Mouse (Mus musculus): ENCODE results near the gene Pnpo. TPM values are rescaled to one million over a fixed set of nuclear protein-coding genes. Genes with fewer than 3 reads are reported as not detected.

Pnpo gene
- polyA plus RNA-seq (2015; fragmentation: Nextera tagmentation; extraction: Ambion mirVana) = 28.2 and 30.5 TPM in 2 replicates

GRCm38 (mm10) chr11:96943746-96944304 lies at the start of gene Pnpo:
Gene Pnpo, minus strand, starts transcription at chr11:96943986.
- WGBS = under 1% methylated on average over 29 of the region's 29 CpGs
- peak; percentile 93 for ATAC-seq (ENCODE audit: insufficient number of reproducible peaks, low FRiP score, low TSS enrichment, low read depth)
- no peaks in the 10 kb centered on the region for H3K27me3 ChIP-seq
- H3K27ac ChIP-seq (replicated peaks) = peak within 1 kb of the TSS; percentile 58
- H3K9ac ChIP-seq = peak within 1 kb of the TSS; percentile 41
- peak within 1 kb of the TSS; percentile 54 for H3K4me3 ChIP-seq (replicated peaks)
- 0 out of 2 replicates have a peak, but pooled peaks cover 1% of the 10 kb centered on the region for H3K36me3 ChIP-seq
- H3K9me3 ChIP-seq (replicated peaks) = no peaks in the 10 kb centered on the region
- peaks cover 34% of the 10 kb centered on the region for H3K4me1 ChIP-seq
- peak within 1 kb of the TSS; percentile 91 for H3K4me2 ChIP-seq (replicated peaks)

GRCm38 (mm10) chr11:96992722-96993311 lies 49.0 kb upstream of the Pnpo start:
- Histone ChIP-seq H3K27ac (replicated peaks) (no peak overlapping the region), H3K4me3 (replicated peaks) (no peak overlapping the region), H3K27me3 (peaks cover 26% of the 10 kb centered on the region), H3K4me1 (peaks cover 23% of the 10 kb centered on the region), H3K4me2 (replicated peaks) (no peak overlapping the region), H3K9ac (no peak overlapping the region), H3K9me3 (replicated peaks) (no peaks in the 10 kb centered on the region), H3K36me3 (no peaks in the 10 kb centered on the region)
- 31% methylated on average over 8 of the region's 8 CpGs for WGBS
- ATAC-seq (ENCODE audit: insufficient number of reproducible peaks, low FRiP score, low TSS enrichment, low read depth) = no peak

DNA sequence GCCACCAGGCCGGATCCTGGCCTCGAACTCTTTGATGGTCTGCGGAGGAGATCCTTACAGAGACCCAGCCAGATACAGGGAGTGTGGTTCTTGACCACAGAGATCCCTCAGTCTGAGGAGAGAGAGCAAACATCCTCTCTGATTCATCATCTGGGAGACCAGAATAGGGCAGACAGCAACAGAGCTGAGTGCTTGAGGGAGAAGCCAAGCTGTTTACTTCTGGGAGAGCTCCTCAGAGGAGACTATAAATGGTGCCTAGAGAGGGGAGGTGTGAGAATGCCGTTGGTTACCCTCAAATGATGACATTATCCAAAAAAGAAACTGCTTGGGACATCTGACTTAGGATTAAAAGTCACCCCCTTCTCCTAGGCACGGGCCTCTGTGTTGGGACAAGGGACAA lies 47.7 kb upstream of the Pnpo start:
- peaks cover 21% of the 10 kb centered on the region for H3K27me3 ChIP-seq
- 80% methylated on average over 5 of the region's 5 CpGs for WGBS
- H3K27ac ChIP-seq (replicated peaks) = no peak overlapping the region
- no peak overlapping the region for H3K4me3 ChIP-seq (replicated peaks)
- no peak overlapping the region for H3K9ac ChIP-seq
- no peak overlapping the region for H3K4me2 ChIP-seq (replicated peaks)
- H3K4me1 ChIP-seq = peaks cover 16% of the 10 kb centered on the region
- H3K36me3 ChIP-seq = no peaks in the 10 kb centered on the region
- H3K9me3 ChIP-seq (replicated peaks) = no peaks in the 10 kb centered on the region
- no peak for ATAC-seq (ENCODE audit: insufficient number of reproducible peaks, low FRiP score, low TSS enrichment, low read depth)

- H3K4me3 ChIP-seq (replicated peaks) = peak overlapping the region; percentile 24
- ATAC-seq (ENCODE audit: insufficient number of reproducible peaks, low FRiP score, low TSS enrichment, low read depth) = no peak
- H3K4me2 ChIP-seq (replicated peaks) = peak overlapping the region; percentile 44
- H3K9me3 ChIP-seq (replicated peaks) = no peaks in the 10 kb centered on the region
- peaks cover 22% of the 10 kb centered on the region for H3K27me3 ChIP-seq
- no peaks in the 10 kb centered on the region for H3K36me3 ChIP-seq
- H3K27ac ChIP-seq (replicated peaks) = no peak overlapping the region
- H3K9ac ChIP-seq = no peak overlapping the region
- peaks cover 18% of the 10 kb centered on the region for H3K4me1 ChIP-seq
- WGBS = 6% methylated on average over 31 of the region's 31 CpGs
These were observed 44.3 kb upstream of the Pnpo start for GRCm38 (mm10) chr11:96987873-96988655.

DNA sequence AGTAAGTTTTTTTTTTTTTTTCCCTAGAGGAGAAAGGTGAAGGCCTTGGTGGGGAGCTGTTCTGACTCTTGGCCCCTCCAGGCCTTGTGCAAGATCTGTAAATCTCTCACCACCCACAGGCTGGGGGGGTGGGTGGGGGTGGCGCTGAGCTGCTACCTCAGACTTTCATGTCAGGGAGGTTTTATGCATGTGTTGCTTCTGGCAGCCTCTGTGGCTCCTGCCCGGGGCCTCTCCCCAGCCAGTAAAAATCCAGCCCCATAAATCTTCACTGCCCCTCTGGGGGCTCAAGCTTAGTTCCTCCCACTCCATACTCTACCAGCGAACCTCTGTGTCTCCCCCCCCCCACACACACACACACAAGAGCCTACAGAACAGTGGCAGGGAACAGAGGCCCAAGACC lies 42.7 kb upstream of the Pnpo start:
- Histone ChIP-seq H3K4me1 (peaks cover 20% of the 10 kb centered on the region), H3K4me3 (replicated peaks) (no peak overlapping the region), H3K27me3 (peaks cover 22% of the 10 kb centered on the region), H3K9ac (no peak overlapping the region), H3K9me3 (replicated peaks) (no peaks in the 10 kb centered on the region), H3K27ac (replicated peaks) (no peak overlapping the region), H3K4me2 (replicated peaks) (no peak overlapping the region), H3K36me3 (no peaks in the 10 kb centered on the region)
- WGBS = 47% methylated on average over 3 of the region's 3 CpGs
- no peak for ATAC-seq (ENCODE audit: insufficient number of reproducible peaks, low FRiP score, low TSS enrichment, low read depth)

DNA sequence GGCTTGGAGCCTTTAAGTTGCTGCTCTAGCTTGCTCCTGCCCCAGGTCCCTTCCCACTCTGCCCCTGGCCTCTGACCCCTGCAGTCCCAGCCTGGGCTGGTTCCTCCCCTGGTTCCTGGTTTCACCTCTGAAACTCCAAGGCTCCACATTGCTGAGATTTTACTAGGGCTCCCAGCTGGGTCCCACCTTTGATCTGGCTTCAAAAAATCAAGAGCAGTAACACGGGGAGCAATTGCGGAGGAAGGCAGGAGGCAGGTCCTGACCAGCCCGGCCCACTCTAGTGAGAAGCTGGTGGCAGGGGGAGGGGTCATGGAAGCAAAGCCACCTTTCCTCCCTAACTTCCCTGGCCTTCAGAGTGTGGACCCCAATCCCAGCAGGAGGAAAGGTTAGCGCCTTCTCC lies 41.1 kb upstream of the Pnpo start:
- Histone ChIP-seq H3K9ac (no peak overlapping the region), H3K27me3 (peaks cover 22% of the 10 kb centered on the region), H3K36me3 (no peaks in the 10 kb centered on the region), H3K9me3 (replicated peaks) (no peaks in the 10 kb centered on the region), H3K4me2 (replicated peaks) (no peak overlapping the region), H3K4me1 (peaks cover 20% of the 10 kb centered on the region), H3K4me3 (replicated peaks) (no peak overlapping the region), H3K27ac (replicated peaks) (no peak overlapping the region)
- ATAC-seq (ENCODE audit: insufficient number of reproducible peaks, low FRiP score, low TSS enrichment, low read depth) = no peak
- WGBS = 12% methylated on average over 4 of the region's 4 CpGs

DNA sequence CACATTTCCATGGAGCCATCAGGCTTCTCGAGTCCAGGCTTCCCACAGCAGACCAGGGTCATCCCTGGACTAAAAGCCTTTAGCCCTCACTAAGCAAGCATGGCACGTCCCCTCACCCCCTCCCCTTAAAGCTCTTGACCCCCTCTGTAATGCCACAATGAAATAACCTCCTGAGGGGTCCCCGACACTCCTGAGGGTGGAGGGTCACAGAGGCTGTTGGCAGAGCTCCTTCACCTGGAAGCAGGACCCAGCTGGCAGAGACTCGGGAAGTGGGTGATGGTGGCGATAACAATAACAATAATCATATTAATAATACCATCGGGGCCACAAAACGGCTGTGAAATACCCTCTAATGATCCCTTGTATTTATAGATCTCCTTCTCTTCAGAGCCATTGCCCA lies 39.1 kb upstream of the Pnpo start, which contains the start of gene Sp2:
Gene Sp2 (minus strand): TSS at position 101 of the 400 bp plus-strand sequence.
- Histone ChIP-seq H3K27me3 (peaks cover 19% of the 10 kb centered on the region), H3K9me3 (replicated peaks) (no peaks in the 10 kb centered on the region), H3K36me3 (no peaks in the 10 kb centered on the region), H3K9ac (no peak within 1 kb of the TSS), H3K27ac (replicated peaks) (no peak within 1 kb of the TSS), H3K4me3 (replicated peaks) (no peak within 1 kb of the TSS), H3K4me2 (replicated peaks) (0 out of 2 replicates have a peak within 1 kb of the TSS, but pooled peaks have one; percentile 15), H3K4me1 (peaks cover 18% of the 10 kb centered on the region)
- 76% methylated on average over 7 of the region's 7 CpGs for WGBS
- no peak for ATAC-seq (ENCODE audit: insufficient number of reproducible peaks, low FRiP score, low TSS enrichment, low read depth)

GRCm38 (mm10) chr11:96982355-96982754 lies 38.6 kb upstream of the Pnpo start:
- no peak overlapping the region for H3K9ac ChIP-seq
- H3K27ac ChIP-seq (replicated peaks) = no peak overlapping the region
- H3K36me3 ChIP-seq = no peaks in the 10 kb centered on the region
- H3K4me2 ChIP-seq (replicated peaks) = 0 out of 2 replicates have a peak overlapping the region, but pooled peaks have one; percentile 15
- peaks cover 14% of the 10 kb centered on the region for H3K4me1 ChIP-seq
- H3K27me3 ChIP-seq = peaks cover 16% of the 10 kb centered on the region
- 3% methylated on average over 7 of the region's 7 CpGs for WGBS
- no peak overlapping the region for H3K4me3 ChIP-seq (replicated peaks)
- no peaks in the 10 kb centered on the region for H3K9me3 ChIP-seq (replicated peaks)
- no peak for ATAC-seq (ENCODE audit: insufficient number of reproducible peaks, low FRiP score, low TSS enrichment, low read depth)

DNA sequence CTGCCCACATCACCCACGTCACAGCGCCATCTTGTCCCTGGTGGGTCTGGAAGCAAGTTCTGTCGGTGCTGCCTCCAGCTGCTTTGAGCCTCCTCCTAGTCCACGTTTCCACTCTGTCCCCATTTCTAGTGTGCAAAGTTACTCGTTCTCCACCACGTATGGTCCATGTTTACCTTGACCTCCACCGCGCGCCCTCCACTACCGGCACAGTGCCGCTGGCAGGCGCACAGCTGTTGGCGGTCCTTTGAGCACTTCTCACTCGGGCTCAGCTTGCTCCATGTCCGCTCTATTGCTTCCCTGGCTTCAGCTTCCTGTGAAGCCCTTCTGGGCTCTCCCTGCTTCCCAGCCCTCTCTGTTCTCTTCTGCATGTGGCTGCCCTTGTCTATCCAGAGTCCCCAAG lies 37.7 kb upstream of the Pnpo start:
- ATAC-seq (ENCODE audit: insufficient number of reproducible peaks, low FRiP score, low TSS enrichment, low read depth) = no peak
- H3K4me1 ChIP-seq = peaks cover 16% of the 10 kb centered on the region
- H3K27me3 ChIP-seq = peaks cover 16% of the 10 kb centered on the region
- no peak overlapping the region for H3K27ac ChIP-seq (replicated peaks)
- no peak overlapping the region for H3K9ac ChIP-seq
- H3K9me3 ChIP-seq (replicated peaks) = no peaks in the 10 kb centered on the region
- 74% methylated on average over 15 of the region's 15 CpGs for WGBS
- no peak overlapping the region for H3K4me2 ChIP-seq (replicated peaks)
- H3K36me3 ChIP-seq = no peaks in the 10 kb centered on the region
- H3K4me3 ChIP-seq (replicated peaks) = no peak overlapping the region

DNA sequence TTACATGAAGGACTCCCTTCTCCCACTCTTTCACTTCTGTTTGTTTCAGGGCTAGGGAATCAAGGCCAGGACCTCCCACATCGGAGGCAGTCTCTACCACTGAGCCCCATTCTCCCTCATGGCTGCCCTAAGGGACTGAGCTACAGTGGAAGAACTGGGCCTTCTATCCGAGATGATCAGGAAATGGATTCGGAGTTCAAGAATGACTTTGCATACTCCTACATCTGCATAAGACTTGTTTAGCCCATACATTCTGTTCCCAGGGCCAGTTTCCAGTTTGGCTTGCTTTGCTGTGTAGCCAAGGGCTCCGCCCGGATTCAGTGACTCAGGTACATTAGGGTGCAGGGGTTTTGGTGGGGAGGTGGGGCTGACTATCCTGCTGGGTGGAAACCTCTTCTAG lies 36.2 kb upstream of the Pnpo start:
- WGBS = 62% methylated on average over 5 of the region's 5 CpGs

DNA sequence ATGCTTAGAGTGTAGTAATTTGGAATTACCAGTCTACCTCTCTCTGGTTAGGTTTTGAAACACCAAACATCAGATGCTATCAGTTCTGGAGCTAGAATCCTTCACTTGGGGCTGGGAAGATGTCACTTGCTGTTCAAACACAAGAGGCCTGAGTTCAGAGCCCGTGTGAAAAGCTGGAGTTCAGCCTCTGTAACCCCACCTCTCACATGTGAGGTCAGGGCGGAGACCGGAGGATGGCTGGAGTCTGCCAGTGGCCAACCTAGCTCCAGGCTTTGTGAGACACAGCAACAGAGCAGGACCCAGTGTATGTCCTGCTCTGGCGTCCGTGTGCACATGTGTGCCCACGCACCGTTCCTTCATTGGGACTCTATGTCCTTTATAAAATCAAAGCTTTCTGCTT lies 35.5 kb upstream of the Pnpo start:
- 78% methylated on average over 7 of the region's 7 CpGs for WGBS
- H3K4me2 ChIP-seq (replicated peaks) = no peak overlapping the region
- ATAC-seq (ENCODE audit: insufficient number of reproducible peaks, low FRiP score, low TSS enrichment, low read depth) = no peak

More for the DNA sequence above, 36.2 kb upstream of the Pnpo start:
- H3K36me3 ChIP-seq = no peaks in the 10 kb centered on the region
- no peak overlapping the region for H3K4me3 ChIP-seq (replicated peaks)
- ATAC-seq (ENCODE audit: insufficient number of reproducible peaks, low FRiP score, low TSS enrichment, low read depth) = no peak
- no peak overlapping the region for H3K4me2 ChIP-seq (replicated peaks)
- H3K9ac ChIP-seq = no peak overlapping the region
- H3K27ac ChIP-seq (replicated peaks) = peak overlapping the region; percentile 61; the same call in 1 of the 2 replicates
- peaks cover 31% of the 10 kb centered on the region for H3K4me1 ChIP-seq
- H3K9me3 ChIP-seq (replicated peaks) = no peaks in the 10 kb centered on the region
- peaks cover 10% of the 10 kb centered on the region for H3K27me3 ChIP-seq

More for the DNA sequence above, 35.5 kb upstream of the Pnpo start:
- Histone ChIP-seq H3K27me3 (0 out of 2 replicates have a peak, but pooled peaks cover 7% of the 10 kb centered on the region), H3K4me3 (replicated peaks) (no peak overlapping the region), H3K9me3 (replicated peaks) (no peaks in the 10 kb centered on the region), H3K36me3 (no peaks in the 10 kb centered on the region), H3K9ac (no peak overlapping the region), H3K27ac (replicated peaks) (no peak overlapping the region), H3K4me1 (peaks cover 33% of the 10 kb centered on the region)
